Mouse (Mus musculus) mouse embryonic stem cell (cell line): ENCODE measurements around the gene 2010300C02Rik.

ENCODE experiments used
- in situ Hi-C, 2 experiments: fragments of 300-500 bp; cut with MboI; formaldehyde crosslinking; loops; 1 replicate in 1 of 2; 3 replicates in 1 of 2; pipeline ENCODE4 v1.14.3; 2019 to 2020; ENCODE audit warnings: low sequenced_read_pairs in 2 of 2, low pct_unique_long_range_greater_than_20kb in 1 of 2, mixed read lengths in 1 of 2; ENCODE audit not compliant: unreplicated experiment in 1 of 2

Gene 2010300C02Rik

DNA sequence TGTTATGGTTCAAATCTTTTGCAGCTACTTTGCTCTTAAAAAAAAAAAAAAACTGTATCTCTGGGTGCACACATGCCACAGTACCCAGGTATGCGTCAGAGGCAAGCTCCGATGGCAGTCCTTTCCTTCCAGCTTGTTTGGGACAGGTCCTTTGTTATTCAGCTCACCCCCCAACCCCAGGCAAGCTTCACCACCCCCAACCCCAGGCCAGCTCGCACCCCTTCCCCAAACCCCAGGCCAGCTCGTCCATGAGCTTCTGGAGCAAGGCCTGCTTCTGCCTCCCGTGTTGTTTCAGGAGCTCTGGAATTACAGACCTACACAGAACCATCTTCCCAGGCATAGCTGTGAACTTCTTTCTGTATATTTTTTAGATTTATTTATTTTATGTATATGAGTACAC lies 83.1 kb downstream of the 2010300C02Rik start:
- in situ Hi-C loops, result loop anchor here (10.0 to 25.0 kb wide), 4 partner anchors 162 to 875 kb away; partner anchors contain the start of gene Zap70 (in 1 of the 2)

DNA sequence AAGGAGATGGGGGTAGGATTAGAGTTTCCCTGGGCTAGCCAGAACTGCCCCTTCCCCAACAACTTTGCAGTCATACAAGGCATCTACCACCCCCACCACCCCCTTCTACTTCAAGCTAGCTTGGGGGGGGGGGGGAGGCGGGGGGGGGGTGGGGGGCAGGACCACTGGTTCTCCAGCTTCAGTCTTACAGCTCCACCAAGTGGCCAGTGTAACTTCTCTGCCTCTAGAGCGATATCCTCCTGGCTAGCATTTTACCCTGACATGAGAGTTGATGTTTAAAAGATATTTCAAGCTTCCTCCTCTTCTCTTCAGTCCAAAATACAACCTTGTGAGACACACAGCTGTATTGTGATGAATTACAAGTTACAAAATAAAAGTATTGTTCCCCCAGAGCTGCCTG lies 83.7 kb downstream of the 2010300C02Rik start:
- in situ Hi-C loops, result loop anchor here (10.0 to 25.0 kb wide), 4 partner anchors 161 to 874 kb away; partner anchors contain the start of gene Zap70 (in 1 of the 2)

DNA sequence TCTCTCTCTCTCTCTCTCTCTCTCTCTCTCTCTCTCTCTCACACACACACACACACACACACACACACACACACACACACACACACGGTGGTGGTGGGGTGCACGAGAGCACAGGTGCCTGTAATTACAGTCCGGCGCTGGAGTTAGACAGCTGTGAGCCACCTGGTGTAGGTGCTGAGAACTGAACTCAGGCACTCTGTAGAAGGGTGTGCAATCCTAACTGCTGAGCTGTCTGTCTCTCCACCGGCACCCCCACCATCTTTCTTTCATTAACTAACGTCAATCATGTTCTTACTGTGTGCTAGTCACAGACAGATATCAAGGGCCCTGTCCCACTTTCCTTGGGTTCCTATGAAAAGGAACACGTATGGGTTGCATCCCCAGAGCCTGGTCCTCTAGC lies 84.2 kb downstream of the 2010300C02Rik start:
- in situ Hi-C loops, result loop anchor here (10.0 to 25.0 kb wide), 4 partner anchors 161 to 873 kb away; partner anchors contain the start of gene Zap70 (in 1 of the 2)

DNA sequence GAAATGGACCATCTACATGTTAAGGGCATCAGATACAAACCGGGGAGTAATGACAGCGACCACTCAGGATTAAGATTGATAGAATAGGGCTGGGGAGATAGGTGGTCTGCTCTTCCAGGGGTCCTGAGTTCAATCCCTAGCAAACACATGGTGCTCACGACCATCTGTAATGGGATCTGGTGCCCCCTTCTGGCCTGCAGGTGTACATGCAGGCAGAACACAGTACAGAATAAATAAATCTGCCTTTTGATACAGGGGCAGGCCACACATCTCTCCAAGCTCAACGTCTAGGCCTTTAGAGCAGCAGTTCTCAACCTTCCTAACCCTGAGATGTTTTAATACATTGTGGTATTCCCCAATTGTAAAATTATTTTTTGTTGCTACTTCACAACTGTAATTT lies 85.2 kb downstream of the 2010300C02Rik start:
- in situ Hi-C loops, result loop anchor here (5.0 to 25.0 kb wide), 5 partner anchors 160 to 872 kb away; partner anchors contain the start of gene Zap70 (in 1 of the 2)

DNA sequence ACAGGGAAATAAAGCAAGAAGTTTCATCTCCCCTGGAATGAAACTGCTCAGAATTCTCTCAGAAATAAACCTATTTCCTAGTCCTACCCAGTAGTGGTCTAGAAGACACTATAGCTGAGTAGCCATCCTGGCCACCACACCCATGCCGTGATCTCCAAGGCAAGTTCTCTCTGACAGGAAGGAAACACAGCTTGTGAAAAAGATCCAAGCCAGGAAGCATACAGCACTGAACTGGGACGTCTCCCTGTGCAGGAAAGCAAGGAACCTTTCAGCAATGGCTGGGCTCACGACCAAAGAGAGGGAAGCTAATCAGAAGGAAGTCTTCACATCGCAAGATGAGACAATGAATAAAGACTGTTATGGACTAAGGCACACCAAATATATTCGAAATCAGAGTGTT lies 86.4 kb downstream of the 2010300C02Rik start:
- in situ Hi-C loops, result loop anchor here (5.0 to 25.0 kb wide), 5 partner anchors 159 to 871 kb away; partner anchors contain the start of gene Zap70 (in 1 of the 2)

DNA sequence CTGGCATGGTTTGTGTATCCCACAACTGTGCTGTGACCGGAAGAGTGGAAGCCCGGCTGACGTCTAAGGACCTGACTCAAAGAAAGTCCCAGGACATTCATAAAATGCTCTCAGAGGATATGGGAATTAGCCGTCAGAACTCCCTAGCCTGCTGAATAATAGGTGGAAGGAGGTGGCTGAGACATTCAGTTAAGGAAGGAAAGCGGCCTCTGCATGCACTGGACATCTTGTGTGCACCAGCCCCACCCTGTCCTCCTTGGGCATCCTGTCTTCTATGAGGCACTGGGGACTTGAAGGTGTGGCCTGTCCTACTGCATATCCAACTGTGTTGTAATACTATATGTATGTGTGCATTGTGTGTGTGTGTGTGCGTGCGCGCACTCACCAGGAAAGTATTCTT lies 87.5 kb downstream of the 2010300C02Rik start:
- in situ Hi-C loops, result loop anchor here (5.0 to 25.0 kb wide), 5 partner anchors 158 to 870 kb away; partner anchors contain the start of gene Zap70 (in 1 of the 2)

DNA sequence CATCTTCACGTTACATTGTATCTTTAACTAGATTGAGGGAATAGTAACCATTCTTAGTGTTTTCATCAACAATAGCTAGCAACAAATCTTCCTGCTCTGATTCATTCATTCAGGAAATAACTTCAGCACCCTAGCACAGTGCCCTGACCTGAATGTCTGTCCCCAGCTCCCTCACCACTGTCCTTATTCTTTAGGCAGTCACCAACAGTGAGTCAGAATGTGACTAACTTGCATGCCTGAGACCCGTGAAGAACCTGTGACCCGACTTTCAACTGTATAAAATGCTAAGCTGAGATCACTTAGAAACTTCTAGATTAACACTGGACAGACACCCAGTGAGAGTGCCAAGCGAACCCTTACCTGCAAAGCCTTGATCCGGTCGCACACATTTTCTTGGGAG lies 88.4 kb downstream of the 2010300C02Rik start:
- in situ Hi-C loops, result loop anchor here (5.0 to 25.0 kb wide), 5 partner anchors 157 to 869 kb away; partner anchors contain the start of gene Zap70 (in 1 of the 2)

DNA sequence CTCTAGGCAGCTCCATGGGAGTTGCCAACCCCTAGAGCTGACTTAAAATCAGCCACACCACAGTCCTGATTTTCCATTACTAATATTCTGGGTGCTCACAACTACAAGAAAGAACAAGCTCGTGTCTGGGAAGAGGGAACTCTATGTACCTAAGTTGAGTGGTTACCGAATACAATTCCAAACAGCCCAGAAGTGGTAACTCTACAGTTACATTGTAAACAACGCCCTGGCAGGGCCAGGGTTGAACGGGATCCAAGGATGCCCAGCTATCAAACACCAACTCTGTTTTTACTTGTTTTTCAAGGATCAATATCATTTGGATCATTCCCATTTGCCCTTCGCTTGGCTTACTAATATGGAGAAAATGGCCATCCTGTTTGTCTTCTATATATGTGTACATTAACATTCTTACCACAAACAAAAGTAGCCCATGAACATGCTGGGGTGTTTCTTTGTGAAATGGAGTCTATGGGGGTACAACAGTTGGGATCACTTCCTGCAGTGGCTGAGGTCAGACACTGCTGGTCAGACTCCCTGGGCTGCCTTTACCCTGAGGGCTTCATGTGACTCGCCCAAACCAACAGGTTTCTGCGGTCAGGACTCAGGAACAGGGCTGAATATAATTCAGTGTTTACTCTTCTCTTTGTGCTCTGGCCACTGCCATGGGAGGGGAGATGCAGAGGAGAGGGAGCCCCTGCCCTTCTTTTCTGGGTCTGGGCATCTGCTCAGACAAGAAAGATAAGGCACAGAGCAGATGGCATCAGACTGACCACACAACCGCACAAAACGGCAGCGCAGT lies 89.3 kb downstream of the 2010300C02Rik start:
- in situ Hi-C loops, result loop anchor here (5.0 to 25.0 kb wide), 5 partner anchors 156 to 868 kb away; partner anchors contain the start of gene Zap70 (in 1 of the 2)

DNA sequence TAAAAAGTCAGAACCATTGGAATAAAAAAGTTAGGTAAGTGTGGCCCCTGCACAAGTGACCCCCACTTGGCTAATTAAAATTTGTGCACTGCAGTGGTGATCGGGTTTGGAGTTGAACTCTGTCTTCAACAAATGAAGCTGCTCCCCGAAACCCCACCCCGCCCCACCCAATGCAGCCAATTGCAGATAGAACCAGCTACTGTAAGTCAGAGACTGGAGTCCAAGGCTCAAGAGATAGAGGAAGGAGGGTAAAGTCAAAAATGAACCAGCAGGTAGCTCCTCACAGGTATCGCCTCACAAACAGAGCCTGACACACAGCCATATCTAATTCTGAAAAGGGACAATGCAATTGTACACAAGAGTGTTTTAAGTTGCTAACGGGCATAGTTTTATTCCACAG lies 90.0 kb downstream of the 2010300C02Rik start:
- in situ Hi-C loops, result loop anchor here (5.0 to 25.0 kb wide), 5 partner anchors 155 to 868 kb away; partner anchors contain the start of gene Zap70 (in 1 of the 2)

DNA sequence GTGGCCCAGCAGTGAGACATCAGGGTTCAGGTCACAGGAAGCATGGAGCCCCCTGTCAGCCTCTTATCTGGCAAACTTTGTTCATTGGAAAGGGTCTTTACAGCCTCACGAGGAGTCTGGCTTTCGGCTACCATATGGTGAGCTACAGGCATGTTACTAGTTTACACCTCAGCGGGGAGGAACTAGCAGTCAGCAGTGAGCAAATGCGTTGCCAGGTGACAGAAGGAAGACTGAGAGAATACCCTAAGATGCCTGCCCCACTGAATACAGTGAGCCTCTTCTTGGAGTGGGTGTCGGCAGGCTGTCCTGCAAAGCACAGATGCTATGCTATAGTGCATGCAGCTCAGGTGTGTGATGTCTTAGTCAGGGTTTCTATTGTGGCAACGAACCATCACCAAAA lies 91.1 kb downstream of the 2010300C02Rik start:
- in situ Hi-C loops, result loop anchor here in 1 of 2 experiments (25.0 kb wide), 1 partner anchor 866 kb away; the partner anchor contains the start of gene Zap70

DNA sequence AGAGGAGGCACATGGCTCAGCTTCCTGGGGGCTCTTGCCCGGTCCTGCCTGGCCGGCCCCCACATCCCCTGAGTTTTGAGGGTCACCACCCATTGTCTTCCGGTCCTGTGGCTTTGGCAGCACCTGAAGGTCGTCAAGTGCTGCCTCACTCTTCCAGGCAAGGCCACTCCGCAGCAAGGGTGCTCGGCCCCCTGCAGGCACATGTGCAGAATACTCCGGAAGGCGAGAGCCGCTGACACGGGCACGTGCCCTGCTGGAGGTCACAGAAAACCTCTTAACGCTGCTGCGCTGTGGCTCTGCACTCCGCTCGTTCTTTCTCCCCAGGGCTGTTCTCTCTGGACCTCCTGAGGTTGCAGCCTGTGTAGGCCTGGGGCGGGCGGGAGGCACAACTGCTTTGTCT lies 95.7 kb downstream of the 2010300C02Rik start:
- in situ Hi-C loops, result no loop called here

DNA sequence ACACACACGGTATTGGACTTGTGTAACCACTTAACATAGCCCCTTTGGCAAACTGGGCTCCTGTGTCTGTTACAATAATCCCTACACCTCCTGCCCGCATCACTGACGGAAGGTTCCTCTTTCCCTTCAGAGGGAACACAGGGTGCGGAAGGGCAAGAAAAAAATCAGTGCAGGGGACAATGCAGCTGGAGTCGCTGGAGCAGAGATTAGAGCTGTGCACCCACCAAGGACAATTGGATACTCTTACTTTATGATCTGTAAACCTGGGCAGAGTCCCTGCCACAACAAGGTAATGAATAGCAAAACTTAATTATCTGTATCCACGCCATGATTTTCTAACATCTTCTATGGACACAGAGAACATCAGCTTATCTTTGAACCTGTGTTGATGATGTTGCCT lies 97.8 kb downstream of the 2010300C02Rik start:
- in situ Hi-C loops, result no loop called here

DNA sequence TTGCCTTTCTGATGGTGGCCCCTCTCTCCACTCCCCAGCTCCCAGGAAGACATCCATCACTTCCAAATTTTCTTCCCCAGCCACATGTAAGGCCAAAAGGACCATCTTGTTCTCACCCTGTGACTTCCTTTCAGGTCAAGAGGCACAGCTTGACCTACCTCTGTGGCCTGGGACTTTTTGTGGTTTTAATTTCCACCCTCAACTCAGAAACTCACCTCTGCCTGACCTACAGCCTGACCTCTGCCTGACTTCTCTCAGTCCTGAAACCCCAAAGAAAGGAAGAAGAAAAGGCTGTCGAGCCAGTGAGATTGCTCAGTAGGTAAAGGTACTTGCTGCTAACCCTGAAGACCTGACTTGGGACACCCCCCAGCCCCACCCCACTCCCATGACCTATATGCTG lies 100.3 kb downstream of the 2010300C02Rik start:
- in situ Hi-C loops, result no loop called here

DNA sequence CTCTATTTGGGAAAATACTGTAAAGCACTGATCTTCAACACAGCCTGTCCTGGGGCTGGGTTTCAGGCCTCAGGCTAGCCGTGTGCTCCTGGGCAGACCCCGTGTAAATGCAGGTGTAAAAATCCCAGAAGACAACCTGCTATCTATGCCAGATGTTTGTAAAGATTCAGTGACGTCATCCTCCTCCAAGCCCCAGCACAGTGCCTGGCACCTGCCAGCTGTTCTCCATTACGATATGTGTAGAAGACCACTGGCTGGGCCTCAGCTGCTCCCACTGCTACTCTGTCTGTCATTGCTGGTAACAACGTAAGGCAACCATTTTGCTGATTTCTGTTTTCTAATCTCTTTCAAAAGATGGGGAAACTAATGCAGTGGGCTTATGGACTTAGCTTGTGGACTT lies 102.8 kb downstream of the 2010300C02Rik start:
- in situ Hi-C loops, result no loop called here

DNA sequence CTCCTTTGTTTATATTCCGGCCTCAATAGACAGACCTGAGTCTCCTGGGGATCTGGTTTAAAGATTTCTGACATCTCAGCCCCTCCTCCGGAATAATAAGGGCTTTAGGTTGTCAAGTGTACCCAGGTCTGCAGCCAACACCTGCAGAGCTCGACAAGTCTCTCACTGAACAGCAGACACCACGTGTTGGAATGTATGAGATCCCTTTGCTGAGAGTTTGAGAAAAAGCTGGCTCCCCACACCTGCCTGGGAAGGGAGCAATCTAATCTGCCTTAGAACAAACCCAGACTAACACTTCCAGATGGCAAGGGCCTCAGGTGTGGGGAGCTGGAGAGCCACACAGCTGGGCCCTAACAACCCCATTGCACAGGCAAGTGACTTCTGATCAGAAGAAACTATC lies 103.3 kb downstream of the 2010300C02Rik start:
- in situ Hi-C loops, result no loop called here

DNA sequence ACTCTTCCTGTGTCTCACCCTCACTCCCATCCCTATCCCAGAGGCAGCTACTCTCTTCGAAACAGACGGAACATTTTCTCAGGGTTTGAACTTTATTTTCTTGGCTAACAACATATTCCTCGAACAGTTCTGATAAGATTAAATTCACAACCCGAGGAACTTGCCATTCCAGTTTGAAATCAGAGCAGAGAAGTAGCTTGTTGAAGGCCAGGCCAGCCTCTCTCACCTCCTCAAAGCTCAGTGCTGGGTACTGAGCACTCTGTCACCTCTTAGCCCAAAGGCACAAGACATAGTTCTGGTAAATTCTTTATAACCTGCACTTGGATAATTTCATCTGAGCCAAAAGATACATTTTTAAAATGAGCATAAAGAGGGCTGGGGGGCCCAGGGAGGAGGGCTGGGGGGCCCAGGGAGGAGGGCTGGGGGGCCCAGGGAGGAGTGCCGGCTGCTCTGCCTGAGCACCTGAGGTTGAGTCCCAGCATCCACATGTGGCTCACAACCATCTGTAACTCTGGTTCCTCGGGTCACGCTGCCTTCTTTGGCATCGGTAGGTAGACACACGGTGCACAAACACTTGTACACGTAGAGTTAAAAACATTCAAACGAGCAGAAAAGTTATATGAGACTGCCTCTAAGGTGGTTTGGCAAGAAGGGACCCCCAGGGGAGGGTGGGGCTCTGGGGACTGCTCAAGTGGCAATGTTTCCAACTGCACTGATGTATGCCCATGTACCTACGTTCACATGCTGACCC lies 104.4 kb downstream of the 2010300C02Rik start:
- in situ Hi-C loops, result no loop called here

DNA sequence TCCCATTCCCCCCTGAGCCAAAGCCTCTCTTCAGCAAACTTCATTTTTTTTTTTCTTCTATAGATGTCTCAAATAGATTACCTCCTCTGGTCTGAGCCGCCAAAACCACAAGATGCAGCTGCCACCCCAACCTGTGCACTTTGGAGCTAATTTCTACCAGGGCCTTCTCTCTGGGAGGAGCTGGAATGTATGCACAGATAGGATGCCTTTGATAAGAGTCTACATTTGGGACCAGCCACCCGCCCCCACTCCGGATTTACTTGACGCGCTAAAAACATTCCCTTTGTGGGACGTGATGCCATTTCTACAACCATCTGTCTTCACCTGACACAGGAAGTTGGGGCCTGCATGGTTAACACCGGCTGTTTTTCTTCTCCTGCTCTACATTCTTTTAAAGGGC lies 105.0 kb downstream of the 2010300C02Rik start:
- in situ Hi-C loops, result no loop called here

DNA sequence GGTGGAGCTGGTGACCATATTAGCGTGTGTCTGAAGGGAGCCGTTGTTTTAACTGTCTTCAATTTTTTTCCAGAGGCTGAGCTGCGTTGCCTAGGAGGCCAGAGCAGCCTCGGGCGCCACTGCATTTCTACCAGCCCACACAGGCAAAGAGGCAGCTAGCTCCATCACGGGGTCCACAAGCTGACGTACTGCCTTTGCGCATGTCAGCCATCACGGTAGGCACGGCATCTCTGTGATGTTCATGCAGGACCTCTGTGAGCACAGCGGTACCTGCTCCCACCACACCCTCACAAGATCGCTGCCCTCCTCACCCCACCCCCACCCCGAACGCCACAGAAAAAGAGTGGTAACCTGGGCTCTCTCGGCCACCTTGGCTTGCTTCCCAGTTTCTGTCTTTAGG lies 105.8 kb downstream of the 2010300C02Rik start:
- in situ Hi-C loops, result no loop called here

DNA sequence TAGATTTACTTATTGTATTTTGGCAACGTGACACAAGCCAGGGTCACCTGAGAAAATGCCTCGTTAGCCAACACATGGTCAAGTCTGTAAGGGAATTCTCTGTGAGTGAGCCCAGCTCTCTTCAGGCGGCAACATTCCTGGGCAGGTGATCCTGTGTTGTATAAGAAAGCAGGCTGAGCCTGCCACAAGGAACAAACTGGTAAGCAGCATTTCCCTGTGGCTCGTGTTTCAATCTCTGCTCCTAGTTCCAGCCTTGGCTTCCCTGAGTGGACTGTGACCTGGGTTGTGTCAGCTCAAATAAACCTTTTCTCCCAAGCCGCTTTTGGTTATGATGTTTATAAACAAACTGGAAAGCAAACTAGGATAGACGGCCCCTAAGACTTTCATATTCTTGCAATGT lies 108.9 kb downstream of the 2010300C02Rik start:
- in situ Hi-C loops, result no loop called here
